Mouse (Mus musculus) thymus, postnatal 4 days (tissue): ENCODE results near the gene Cyp2d9.
"Not testable (repeated sequence)": the region's sequence is repeated elsewhere in the genome, so short reads cannot be mapped to it uniquely, and the experiment has no call there.

Experiments used
- DNase-seq: peaks from one replicate; pipeline ENCODE4 v3.0.0; 2021

The Cyp2d9 gene

DNA sequence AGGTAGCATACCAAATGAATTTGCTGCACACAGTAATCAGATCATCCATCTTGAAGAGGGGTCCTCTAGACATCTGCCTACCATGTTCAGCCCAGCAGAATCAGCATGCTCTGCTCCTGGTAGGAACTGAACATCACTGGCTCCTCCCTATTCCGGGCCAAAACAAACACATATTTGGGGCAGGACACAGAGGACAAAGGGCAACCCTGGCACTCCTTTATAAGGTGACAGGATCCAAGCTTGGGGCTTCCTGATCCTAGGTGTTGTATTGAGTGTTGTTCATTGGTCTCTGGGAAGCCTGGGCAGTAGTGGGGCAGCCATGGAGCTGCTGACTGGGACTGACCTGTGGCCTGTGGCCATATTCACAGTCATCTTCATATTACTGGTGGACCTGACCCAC is 18.9 kb downstream of the Cyp2d9 start:
- not testable (repeated sequence) for DNase-seq

DNA sequence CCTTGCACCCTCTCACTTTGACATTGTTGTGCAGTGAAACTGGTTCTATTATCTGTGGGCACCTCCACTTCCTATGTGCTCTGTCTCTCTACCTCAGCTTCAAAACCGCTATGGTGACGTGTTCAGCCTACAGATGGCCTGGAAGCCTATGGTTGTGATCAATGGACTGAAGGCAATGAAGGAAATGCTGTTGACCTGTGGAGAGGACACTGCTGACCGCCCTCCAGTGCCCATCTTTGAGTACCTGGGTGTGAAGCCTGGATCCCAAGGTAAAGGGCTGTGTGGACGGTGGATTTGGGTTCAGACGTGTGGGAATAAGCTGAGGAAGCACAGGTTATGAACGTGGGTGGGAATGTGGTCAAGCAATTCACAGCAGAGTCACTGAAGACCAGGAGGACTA is 20.3 kb downstream of the Cyp2d9 start:
- DNase-seq = not testable (repeated sequence)

DNA sequence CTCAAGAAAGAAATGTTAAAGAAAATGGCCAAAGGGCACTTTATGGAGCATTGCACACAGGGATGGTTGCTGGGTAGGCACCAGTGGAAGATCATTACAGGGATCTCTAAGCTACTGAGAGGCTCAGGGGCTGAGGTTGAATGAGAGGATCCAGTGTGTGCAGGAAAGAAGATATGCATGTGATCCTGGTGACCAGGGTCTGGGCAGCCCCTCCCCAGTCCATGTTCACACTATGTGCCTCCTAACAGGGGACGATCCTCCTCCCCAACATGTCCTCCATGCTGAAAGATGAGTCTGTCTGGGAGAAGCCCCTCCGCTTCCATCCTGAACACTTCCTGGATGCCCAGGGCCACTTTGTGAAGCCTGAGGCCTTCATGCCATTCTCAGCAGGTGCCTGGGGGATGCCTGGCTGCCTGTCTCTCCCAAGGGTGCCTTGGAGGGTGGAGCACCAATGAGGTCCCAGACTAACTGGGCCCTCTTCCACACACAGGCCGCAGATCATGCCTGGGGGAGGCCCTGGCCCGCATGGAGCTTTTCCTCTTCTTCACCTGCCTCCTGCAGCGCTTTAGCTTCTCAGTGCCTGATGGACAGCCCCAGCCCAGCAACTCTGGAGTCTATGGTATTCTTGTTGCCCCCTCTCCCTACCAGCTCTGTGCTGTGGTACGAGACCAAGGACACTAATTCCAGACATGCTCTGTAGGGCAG is 23.0 kb downstream of the Cyp2d9 start:
- not testable (repeated sequence) for DNase-seq

DNA sequence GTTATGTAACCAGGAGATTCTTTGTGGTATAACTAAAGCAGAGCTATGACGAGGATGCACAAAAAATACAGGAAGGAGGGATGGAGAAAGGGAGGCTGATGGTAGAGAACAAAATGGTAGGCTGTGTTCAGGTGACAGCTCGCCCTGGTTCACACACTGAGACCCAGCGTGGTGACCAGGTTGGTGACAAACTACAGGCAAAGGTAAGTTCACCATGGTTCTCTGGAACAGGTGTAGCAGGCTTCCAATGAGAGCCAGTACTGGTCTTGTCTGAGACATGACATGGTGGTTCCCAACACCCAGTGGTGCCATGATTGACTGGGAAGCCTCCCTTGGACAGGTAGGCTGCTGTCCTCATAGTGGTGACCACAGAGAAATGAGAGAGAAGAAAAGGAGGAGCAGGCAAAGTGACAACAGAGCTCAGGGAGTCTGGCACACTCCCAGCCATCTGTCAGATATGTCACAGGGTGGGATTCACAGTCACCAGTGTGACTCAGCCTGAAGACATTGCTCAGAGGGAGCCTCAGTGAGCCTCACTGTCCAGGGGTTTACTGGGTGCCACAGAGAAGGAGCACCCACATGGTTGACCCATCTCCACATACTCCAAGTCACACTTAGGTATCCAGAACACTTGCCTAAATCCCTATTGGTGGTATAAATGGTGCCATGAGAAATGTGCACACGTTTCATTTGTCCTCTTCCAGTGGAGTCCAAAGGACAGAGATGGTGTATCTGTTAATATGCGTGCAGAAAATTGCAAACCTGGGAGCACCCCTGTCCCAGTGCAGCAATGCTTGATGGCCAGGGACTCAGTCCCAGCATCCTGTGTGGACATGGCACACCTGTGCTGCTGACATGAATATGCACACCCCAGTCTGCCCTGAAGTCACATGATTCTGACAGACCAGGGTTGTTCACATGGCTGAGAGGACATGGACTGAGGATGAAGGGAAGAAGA is 24.1 kb downstream of the Cyp2d9 start:
- DNase-seq = no peak

DNA sequence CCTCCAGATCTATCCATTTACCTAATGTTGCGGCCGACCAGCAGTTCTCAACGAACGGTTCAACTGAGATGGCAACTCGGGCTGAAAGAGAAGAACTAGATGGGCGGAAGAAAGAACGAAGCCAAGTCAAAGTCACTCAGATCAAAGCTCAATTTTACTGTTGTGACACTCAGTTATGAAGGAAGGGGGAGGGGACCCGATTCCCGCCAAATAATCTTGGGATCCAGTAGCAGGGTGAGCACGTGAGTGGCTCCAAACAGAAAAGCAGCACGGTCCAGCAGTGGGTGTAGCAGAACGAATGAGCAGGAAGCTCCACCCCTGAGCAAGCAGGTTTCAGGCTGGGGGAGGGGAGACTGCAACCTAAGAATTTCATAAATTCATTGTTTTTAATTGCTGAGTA is 26.0 kb downstream of the Cyp2d9 start:
- DNase-seq = not testable (repeated sequence)

DNA sequence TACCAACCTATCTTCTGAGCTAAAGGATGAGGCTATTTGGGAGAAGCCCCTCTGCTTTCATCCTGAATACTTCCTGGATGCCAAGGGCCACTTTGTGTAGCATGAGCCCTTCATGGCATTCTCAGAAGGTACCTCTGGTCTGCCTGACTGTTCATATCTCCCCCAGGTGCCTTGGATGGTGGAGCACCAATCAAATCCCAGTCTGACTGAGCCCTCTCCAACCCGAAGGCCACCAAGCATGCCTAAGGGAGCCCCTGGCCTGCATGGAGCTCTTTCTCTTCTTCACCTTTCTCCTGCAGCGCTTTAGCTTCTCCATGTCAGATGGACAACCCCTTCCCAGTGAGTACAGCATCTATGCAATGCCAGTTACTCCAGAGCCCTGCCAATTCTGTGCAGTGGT is 31.5 kb downstream of the Cyp2d9 start:
- no peak for DNase-seq

DNA sequence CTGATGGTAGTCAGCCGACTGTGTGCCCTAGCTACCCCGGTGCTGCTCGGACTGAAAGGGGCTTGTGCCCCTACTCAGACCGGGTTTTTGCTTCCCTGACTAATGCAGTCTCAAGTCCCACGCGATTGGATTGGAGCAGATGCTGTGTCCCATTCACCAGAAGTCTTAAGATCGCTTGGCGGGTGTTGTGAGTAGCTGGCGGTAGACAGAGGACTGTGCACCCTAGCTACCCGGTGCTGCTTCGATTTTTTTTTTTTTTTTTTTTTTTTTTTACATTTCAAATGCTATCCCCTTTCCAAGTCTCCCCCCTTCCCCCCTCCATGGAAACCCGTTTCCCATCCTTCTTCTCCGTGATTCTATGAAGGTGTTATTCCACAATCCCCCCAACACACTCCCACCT is 61.0 kb downstream of the Cyp2d9 start:
- not testable (repeated sequence) for DNase-seq
